Mouse (Mus musculus): ENCODE data around the gene Plekhm1.

DNA sequence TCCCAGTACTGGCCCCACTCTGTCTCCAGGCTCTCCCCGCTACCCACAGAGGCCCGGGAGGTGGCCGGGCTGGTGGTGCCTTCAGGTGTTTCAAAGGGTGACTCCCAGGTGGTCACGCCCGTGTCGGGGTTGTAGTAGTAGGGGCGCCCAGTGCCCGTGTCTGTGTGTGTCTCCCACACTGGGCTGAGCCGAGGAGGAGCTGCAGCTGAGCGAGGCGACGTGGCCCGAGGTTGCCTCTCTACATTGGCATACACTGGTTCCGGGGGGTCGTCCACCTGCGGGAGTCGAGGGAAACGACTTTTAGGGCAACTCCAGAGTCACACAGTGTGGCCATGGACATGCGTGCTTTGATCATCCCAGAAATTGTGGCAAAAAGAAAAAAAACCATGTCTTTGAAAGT is 72.4 kb downstream of the Plekhm1 start:
- TF ChIP-seq CTCF (IDR thresholded peaks at IDR 0.05; ENCODE audit: control insufficient read depth, insufficient read depth, insufficient replicate concordance, low read depth, low read length) (no peak), POLR2A (IDR thresholded peaks at IDR 0.05; ENCODE audit: control insufficient read depth, low read depth, low read length) (no peak)
